8 mouse cellular contexts compared by ENCODE assay signal in genomic region chr8:121631645-121632071, GRCm38 (mm10). TPM values are rescaled to one million over a fixed set of nuclear protein-coding genes. Genes with fewer than 3 reads are reported as not detected.
DNase-seq lines count a peak whose midpoint lies in the region; ATAC-seq lines count a peak whose summit lies in the region.

No protein-coding gene starts in this region.

- no peaks in the 10 kb centered on the region for H3K27me3 ChIP-seq in liver, embryonic 15.5 days

- H3K9me3 ChIP-seq in liver, embryonic 15.5 days (replicated peaks), result no peaks in the 10 kb centered on the region

- H3K27ac ChIP-seq in liver, embryonic 15.5 days (replicated peaks), result no peak overlapping the region; the same call in 1 of the 2 replicates

- no peak overlapping the region for H3K4me2 ChIP-seq in liver, embryonic 15.5 days

- 50% methylated on average over 7 of the region's 7 CpGs for WGBS in liver, embryonic 15.5 days (ENCODE audit: insufficient replicate concordance)

- H3K4me1 ChIP-seq in liver, embryonic 15.5 days (replicated peaks), result no peaks in the 10 kb centered on the region

- peak; percentile 68; the same call in 1 of the 2 replicates for ATAC-seq in liver, embryonic 15.5 days (ENCODE audit: insufficient read depth)

- H3K4me3 ChIP-seq in liver, embryonic 15.5 days (replicated peaks), result no peak overlapping the region

- H3K9ac ChIP-seq in liver, embryonic 15.5 days, result no peak overlapping the region

- peaks cover 7% of the 10 kb centered on the region; the same call in 1 of the 2 replicates for H3K36me3 ChIP-seq in liver, embryonic 15.5 days (replicated peaks)

- peak; percentile 70 for DNase-seq in Muller cell, postnatal 12 days (ENCODE audit: inconsistent ontology term)
- peak; percentile 70 for DNase-seq in adrenal gland, postnatal 14 days
- peak; percentile 48 to 60 for DNase-seq in heart, postnatal 36 days
- DNase-seq in thymus, postnatal 4 days, result no peak
- no peak for DNase-seq in layer of hippocampus, postnatal 36 days
- DNase-seq in cerebellum, adult 9-10 months, result no peak
- no peak for DNase-seq in thymus, postnatal 0 days (ENCODE audit: low spot score)

- intact Hi-C loops in heart, postnatal 36 days (cut with DNase I), result no loop called here

RNA-seq across cellular contexts. Expression of gene Zcchc14, which starts 21.0 kb away (rescaled TPM):
- total RNA-seq in adrenal gland, postnatal 14 days (2021), result 41.0 and 46.2 TPM in 2 replicates
- 10 to 100 TPM; 25.3 to 33.1 TPM for total RNA-seq in heart, postnatal 36 days (2021)
- polyA plus RNA-seq in liver, embryonic 15.5 days (2015; fragmentation: Nextera tagmentation; extraction: Ambion mirVana), result 0.89 and 1.6 TPM in 2 replicates
- total RNA-seq in layer of hippocampus, postnatal 36 days (2021), result 100 to 1,000 TPM in 1 of 2 experiments, 10 to 100 TPM in 1; 93.6 to 102 TPM
- polyA plus RNA-seq in thymus, postnatal 0 days (2015; fragmentation: Nextera tagmentation; extraction: Ambion mirVana), result 1.5 and 1.8 TPM in 2 replicates

RNA-seq across cellular contexts. Expression of gene Map1lc3b, which starts 41.5 kb away (rescaled TPM):
- total RNA-seq in adrenal gland, postnatal 14 days (2021), result 137 and 170 TPM in 2 replicates
- total RNA-seq in heart, postnatal 36 days (2021), result 100 to 1,000 TPM; 266 to 268 TPM
- polyA plus RNA-seq in liver, embryonic 15.5 days (2015; fragmentation: Nextera tagmentation; extraction: Ambion mirVana), result 136 and 139 TPM in 2 replicates
- total RNA-seq in layer of hippocampus, postnatal 36 days (2021), result 100 to 1,000 TPM; 160 to 180 TPM
- 325 and 329 TPM in 2 replicates for polyA plus RNA-seq in thymus, postnatal 0 days (2015; fragmentation: Nextera tagmentation; extraction: Ambion mirVana)

RNA-seq across cellular contexts. Expression of gene Fbxo31, which starts 53.1 kb away (rescaled TPM):
- total RNA-seq in adrenal gland, postnatal 14 days (2021), result 37.2 and 66.1 TPM in 2 replicates
- 100 to 1,000 TPM; 122 to 133 TPM for total RNA-seq in heart, postnatal 36 days (2021)
- polyA plus RNA-seq in liver, embryonic 15.5 days (2015; fragmentation: Nextera tagmentation; extraction: Ambion mirVana), result 8.5 and 9.1 TPM in 2 replicates
- total RNA-seq in layer of hippocampus, postnatal 36 days (2021), result 100 to 1,000 TPM; 106 to 108 TPM
- polyA plus RNA-seq in thymus, postnatal 0 days (2015; fragmentation: Nextera tagmentation; extraction: Ambion mirVana), result 14.3 and 18.3 TPM in 2 replicates

Comparison
In these comparisons a context has a peak if more than half of its experiments do, and no peak if none do; other contexts are left out.
1. DNase-seq: peak in Muller cell, postnatal 12 days (single experiment), adrenal gland, postnatal 14 days (single experiment) and heart, postnatal 36 days (2 of 2); none in thymus, postnatal 4 days (single experiment), layer of hippocampus, postnatal 36 days (0 of 2), cerebellum, adult 9-10 months (single experiment) and thymus, postnatal 0 days (single experiment).